Mouse (Mus musculus) midbrain, postnatal 0 days (tissue): ENCODE measurements around the gene Sectm1b. TPM values are rescaled to one million over a fixed set of nuclear protein-coding genes. Genes with fewer than 3 reads are reported as not detected.
"Not testable (repeated sequence)": the region's sequence is repeated elsewhere in the genome, so short reads cannot be mapped to it uniquely, and the experiment has no call there.

ENCODE experiments used
- ATAC-seq: fragments of 200-750 bp; cut with Nextera tagmentation; 2 replicates; pipeline ENCODE4 v1.8.0; 2017; ENCODE audit warnings: moderate number of reproducible peaks, mild to moderate bottlenecking, moderate TSS enrichment, moderate library complexity; ENCODE audit not compliant: low FRiP score
- DNase-seq: peaks from one replicate; pipeline ENCODE4 v3.0.0-alpha.2; 2015; ENCODE audit warnings: low spot score
- H3K27ac ChIP-seq: fragments of 300-500 bp; sonication (generic); 2 replicates; pipeline ENCODE4 v1.5.1; 2014; ENCODE audit warnings: low read depth, mild to moderate bottlenecking, low read length, mixed read lengths
- H3K27me3 ChIP-seq: fragments of 300-500 bp; sonication (generic); 2 replicates; pipeline ENCODE4 v1.6.1; 2014; ENCODE audit warnings: low read length, control low read depth, mixed read lengths; ENCODE audit not compliant: insufficient read depth
- H3K36me3 ChIP-seq: fragments of 300-500 bp; sonication (generic); 2 replicates; pipeline ENCODE4 v1.6.1; 2014; ENCODE audit warnings: low read length, control low read depth, mixed read lengths; ENCODE audit not compliant: insufficient read depth
- H3K4me1 ChIP-seq: fragments of 300-500 bp; sonication (generic); 2 replicates; pipeline ENCODE4 v1.6.1; 2014; ENCODE audit warnings: mild to moderate bottlenecking, control low read depth, antibody characterized with exemption, low read length, mixed read lengths; ENCODE audit not compliant: insufficient read depth
- H3K4me2 ChIP-seq: fragments of 300-500 bp; sonication (generic); 2 replicates; pipeline ENCODE4 v1.6.1; 2014; ENCODE audit warnings: low read depth, mild to moderate bottlenecking, low read length, mixed read lengths; ENCODE audit not compliant: poor library complexity, severe bottlenecking
- H3K4me3 ChIP-seq: fragments of 300-500 bp; sonication (generic); 2 replicates; pipeline ENCODE4 v1.5.1; 2014; ENCODE audit warnings: low read depth, mild to moderate bottlenecking, low read length, moderate library complexity
- H3K9ac ChIP-seq: fragments of 300-500 bp; sonication (generic); replicated peaks from 2 replicates; pipeline ENCODE4 v1.6.1; 2014; ENCODE audit warnings: mild to moderate bottlenecking, low read length, moderate library complexity, mixed read lengths; ENCODE audit not compliant: poor library complexity, severe bottlenecking
- H3K9me3 ChIP-seq: fragments of 300-500 bp; sonication (generic); 2 replicates; pipeline ENCODE4 v1.6.1; 2016; ENCODE audit warnings: low read length, control low read depth
- CTCF ChIP-seq: IDR thresholded peaks from 2 replicates; pipeline ENCODE4 v1.5.1; 2016; ENCODE audit warnings: antibody characterized with exemption, mild to moderate bottlenecking
- WGBS: fragments of 180-500 bp; shearing (Covaris S2); extraction: QIAGEN DNeasy Blood & Tissue Kit; methylation state at CpG from one replicate; pipeline ENCODE4 v1.1.7; 2014; 5-methylcytosine and 5-hydroxymethylcytosine counted together
- polyA plus RNA-seq: library from polyadenylated mRNA; unstranded; fragments of >200 nt; fragmentation: Nextera tagmentation; extraction: Ambion mirVana; gene quantifications from 2 replicates; pipeline ENCODE4 v1.2.1, GENCODE M21; 2015
- total RNA-seq: library from RNA; depleted of rRNA; stranded (reverse); fragments of >200 nt; gene quantifications from 2 replicates; pipeline ENCODE4 v1.2.3, GENCODE M21; 2014

Gene Sectm1b
- total and polyA plus RNA-seq, 2 experiments from 2014 or later: not detected

DNA sequence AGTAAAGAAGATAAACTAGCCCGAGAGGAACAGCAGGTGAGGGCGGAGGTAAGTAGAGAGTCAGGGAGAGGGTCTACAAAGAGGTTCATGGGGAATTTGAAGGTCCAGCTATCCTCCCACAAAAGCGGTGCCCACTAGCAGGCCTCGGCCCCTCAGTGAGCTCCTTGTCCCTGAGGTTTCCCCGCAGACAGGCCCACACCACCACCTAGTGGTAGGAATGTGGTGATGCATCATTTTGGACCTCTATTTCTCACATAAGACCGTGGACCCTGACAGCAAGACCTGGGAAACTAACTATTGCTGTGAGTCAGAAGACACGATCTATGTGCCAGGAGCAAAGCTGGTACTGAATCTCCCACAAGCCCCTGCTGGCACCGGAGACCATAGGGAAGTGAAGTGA, 9.8 kb downstream of the Sectm1b start:
- 13% methylated on average over 8 of the region's 8 CpGs for WGBS
- Histone ChIP-seq H3K4me3 (no peak overlapping the region), H3K9me3 (no peaks in the 10 kb centered on the region), H3K4me1 (no peaks in the 10 kb centered on the region), H3K36me3 (no peaks in the 10 kb centered on the region), H3K27ac (no peak overlapping the region), H3K9ac (no peak overlapping the region), H3K27me3 (no peaks in the 10 kb centered on the region), H3K4me2 (no peak overlapping the region)
- no peak for ATAC-seq
- DNase-seq: peak; percentile 74
- TF ChIP-seq CTCF: peak; percentile 99

DNA sequence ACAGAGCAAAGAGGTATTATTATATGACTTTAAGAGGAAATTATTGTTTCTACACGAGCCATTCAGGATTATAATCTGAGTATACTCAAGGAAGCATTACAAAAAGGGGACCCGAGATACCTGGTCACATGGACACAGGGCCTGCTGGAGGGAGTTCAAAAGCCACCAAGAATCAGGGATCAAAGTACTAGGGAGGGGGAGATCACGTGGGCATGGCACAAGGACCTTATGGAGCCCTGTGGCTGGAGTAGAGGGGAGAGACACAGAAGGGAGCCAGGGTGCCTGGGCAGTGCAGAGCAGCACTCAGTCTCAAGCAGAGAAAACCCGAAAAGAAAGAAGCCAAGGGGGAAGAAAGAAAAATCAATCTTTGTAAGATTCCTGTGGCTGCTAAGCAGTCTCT, 11.0 kb downstream of the Sectm1b start:
- H3K27ac ChIP-seq: no peak overlapping the region
- no peak for DNase-seq
- H3K4me1 ChIP-seq: no peaks in the 10 kb centered on the region
- ATAC-seq: no peak
- no peak overlapping the region for H3K4me3 ChIP-seq
- H3K4me2 ChIP-seq: no peak overlapping the region
- WGBS: 78% methylated on average over 4 of the region's 4 CpGs
- no peaks in the 10 kb centered on the region for H3K9me3 ChIP-seq
- TF ChIP-seq CTCF: no peak
- no peak overlapping the region for H3K9ac ChIP-seq
- no peaks in the 10 kb centered on the region for H3K27me3 ChIP-seq
- H3K36me3 ChIP-seq: no peaks in the 10 kb centered on the region

DNA sequence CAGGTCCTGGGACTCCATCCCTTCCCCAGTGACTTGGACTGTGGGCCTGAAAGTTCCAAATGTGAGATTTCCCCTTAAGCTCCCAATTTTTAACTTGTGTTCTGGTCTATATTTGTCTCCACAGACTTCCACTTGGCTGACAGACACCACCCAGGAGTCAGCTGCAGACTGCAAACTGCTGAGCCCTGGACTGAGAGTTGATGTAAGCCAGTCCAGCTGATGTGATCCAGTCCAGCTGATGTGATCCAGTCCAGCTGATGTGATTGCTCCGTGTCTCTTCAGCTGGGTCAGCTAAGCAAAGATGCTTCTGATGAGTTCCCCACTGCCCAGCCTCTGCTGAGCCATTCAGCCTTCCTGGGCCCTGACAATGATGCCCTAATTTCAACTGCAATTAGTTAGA, 11.6 kb downstream of the Sectm1b start:
- TF ChIP-seq CTCF: no peak
- H3K9me3 ChIP-seq: no peaks in the 10 kb centered on the region
- ATAC-seq: no peak
- 64% methylated on average over 1 of the region's 1 CpGs for WGBS
- no peaks in the 10 kb centered on the region for H3K36me3 ChIP-seq
- no peak overlapping the region for H3K9ac ChIP-seq
- no peak overlapping the region for H3K4me3 ChIP-seq
- no peak for DNase-seq
- H3K27me3 ChIP-seq: no peaks in the 10 kb centered on the region
- no peaks in the 10 kb centered on the region for H3K4me1 ChIP-seq
- H3K27ac ChIP-seq: no peak overlapping the region
- H3K4me2 ChIP-seq: no peak overlapping the region

GRCm38 (mm10) chr11:121049840-121050239, 13.5 kb downstream of the Sectm1b start:
- DNase-seq (no peak), ATAC-seq (no peak)
- Histone ChIP-seq H3K27ac (no peak overlapping the region), H3K4me1 (no peaks in the 10 kb centered on the region), H3K4me2 (no peak overlapping the region), H3K4me3 (no peak overlapping the region), H3K9me3 (no peaks in the 10 kb centered on the region), H3K9ac (no peak overlapping the region), H3K36me3 (no peaks in the 10 kb centered on the region), H3K27me3 (no peaks in the 10 kb centered on the region)
- TF ChIP-seq CTCF: no peak
- WGBS: 74% methylated on average over 1 of the region's 1 CpGs

DNA sequence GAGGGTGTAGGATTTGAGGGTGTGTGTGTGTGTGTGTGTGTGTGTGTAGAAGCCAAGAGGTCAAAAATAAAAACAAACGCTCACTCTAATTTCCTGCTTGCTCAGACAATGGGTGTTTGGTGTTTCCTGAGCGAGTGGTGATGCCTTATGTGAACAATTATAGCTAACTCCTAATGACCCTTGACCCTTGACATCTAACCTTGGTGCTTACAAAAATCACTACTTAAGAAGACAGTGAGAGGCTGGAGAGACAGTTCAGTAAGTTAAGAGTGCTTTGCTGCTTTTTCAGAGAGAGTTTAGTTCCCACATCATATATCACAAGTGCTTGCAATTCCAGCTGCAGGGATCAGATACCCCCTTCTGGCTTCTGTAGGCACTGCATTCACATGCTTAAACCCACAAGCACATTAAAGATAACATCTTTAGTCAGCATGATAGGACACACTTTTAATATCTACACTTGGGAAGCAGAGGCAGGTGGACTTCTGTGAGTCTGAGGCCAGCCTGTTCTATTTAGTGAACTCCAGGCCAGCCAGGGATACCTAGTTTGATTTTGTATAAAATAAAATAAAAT, 15.5 kb downstream of the Sectm1b start:
- H3K4me1 ChIP-seq: no peaks in the 10 kb centered on the region
- DNase-seq: peak; percentile 24
- no peaks in the 10 kb centered on the region for H3K36me3 ChIP-seq
- peak; percentile 72 for TF ChIP-seq CTCF
- H3K27ac ChIP-seq: no peak overlapping the region
- H3K9me3 ChIP-seq: no peaks in the 10 kb centered on the region
- H3K4me2 ChIP-seq: no peak overlapping the region
- no peak overlapping the region for H3K4me3 ChIP-seq
- H3K9ac ChIP-seq: no peak overlapping the region
- H3K27me3 ChIP-seq: no peaks in the 10 kb centered on the region
- no peak for ATAC-seq
- WGBS: 80% methylated on average over 2 of the region's 2 CpGs

DNA sequence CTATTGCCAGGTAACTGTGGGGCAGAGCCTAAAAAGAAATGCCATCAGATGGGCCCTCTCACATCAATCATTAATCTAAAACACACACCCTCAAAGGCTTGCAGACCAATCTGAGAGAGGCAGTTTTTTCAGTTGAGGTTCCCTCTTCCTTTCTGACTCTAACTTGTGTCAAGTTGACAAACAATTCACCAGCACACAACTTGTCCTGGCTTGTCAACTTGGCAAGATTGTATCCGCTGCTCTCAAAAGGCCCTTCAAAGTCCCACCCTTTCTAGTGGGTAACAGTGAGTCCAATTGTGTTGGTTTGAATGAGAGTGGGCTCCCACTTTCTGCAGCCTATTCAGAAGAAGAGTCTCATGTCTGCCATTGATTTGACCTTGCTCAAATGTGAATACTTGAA, 18.1 kb downstream of the Sectm1b start:
- H3K9ac ChIP-seq: no peak overlapping the region
- DNase-seq: peak; percentile 21

DNA sequence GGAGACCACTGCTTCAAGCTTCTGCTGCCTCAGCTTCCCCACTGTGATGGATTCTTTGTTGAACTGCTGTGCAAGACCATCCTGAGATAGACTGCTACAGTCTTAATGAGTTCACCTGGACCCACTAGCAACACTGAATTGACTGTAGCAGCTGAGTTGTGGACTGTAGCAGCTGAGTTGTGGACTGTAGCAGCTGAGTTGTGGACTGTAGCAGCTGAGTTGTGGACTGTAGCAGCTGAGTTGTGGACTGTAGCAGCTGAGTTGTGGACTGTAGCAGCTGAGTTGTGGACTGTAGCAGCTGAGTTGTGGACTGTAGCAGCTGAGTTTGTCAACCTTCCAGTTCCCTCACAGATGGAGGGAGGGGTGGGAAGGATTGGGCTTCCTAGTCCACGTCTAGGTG, 20.3 kb downstream of the Sectm1b start:
- not testable (repeated sequence) for H3K9me3 ChIP-seq, H3K4me1 ChIP-seq, H3K9ac ChIP-seq, H3K27ac ChIP-seq, H3K4me2 ChIP-seq, H3K36me3 ChIP-seq, H3K4me3 ChIP-seq, H3K27me3 ChIP-seq, ATAC-seq, DNase-seq
- 52% methylated on average over 1 of the region's 1 CpGs for WGBS

More for the DNA sequence above, 18.1 kb downstream of the Sectm1b start:
- H3K9me3 ChIP-seq: no peaks in the 10 kb centered on the region
- H3K27ac ChIP-seq: no peak overlapping the region
- H3K27me3 ChIP-seq: no peaks in the 10 kb centered on the region
- TF ChIP-seq CTCF: no peak
- 50% methylated on average over 1 of the region's 1 CpGs for WGBS
- H3K4me1 ChIP-seq: no peaks in the 10 kb centered on the region
- no peak for ATAC-seq
- H3K4me3 ChIP-seq: no peak overlapping the region
- no peak overlapping the region for H3K4me2 ChIP-seq
- H3K36me3 ChIP-seq: no peaks in the 10 kb centered on the region
